Mouse (Mus musculus): ENCODE data around the gene Gm10135.

DNA sequence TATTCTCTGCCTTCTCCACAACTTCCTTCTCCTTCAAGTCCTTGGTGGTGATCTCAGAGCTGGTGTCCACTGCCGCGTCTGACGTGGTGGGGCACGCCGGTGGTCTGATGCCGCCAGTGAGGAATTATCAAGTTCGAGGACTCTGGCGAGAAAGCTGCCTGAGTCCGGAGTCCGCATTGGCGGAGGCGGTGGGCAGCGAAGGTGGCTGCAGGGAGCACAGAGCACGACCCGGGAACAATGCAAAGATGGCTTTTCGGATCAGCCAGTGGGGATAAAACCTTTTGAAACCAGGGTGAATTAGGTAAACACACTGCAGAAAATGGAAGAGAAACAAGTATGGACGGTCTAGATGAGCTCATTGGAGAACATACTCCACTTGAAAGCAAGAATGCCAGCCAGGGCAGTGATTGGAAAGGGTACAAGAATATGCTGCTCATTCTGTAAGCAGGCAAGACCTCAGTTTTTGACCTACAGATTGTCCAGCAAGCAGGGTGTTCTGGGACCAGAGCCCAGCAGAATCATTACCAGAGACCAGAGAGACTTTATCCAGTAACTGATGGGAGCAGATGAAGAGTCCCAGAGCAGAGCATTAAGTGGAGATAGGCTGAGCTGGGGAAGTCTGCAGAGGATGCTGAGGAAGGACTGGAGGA is 41.4 kb downstream of the Gm10135 start:
- TF ChIP-seq CTCF (IDR thresholded peaks at IDR 0.05; ENCODE audit: low read depth, low read length) (no peak), POLR2A (IDR thresholded peaks at IDR 0.05; ENCODE audit: insufficient read depth, low read length) (no peak)

Measured in ES-Bruce4 (cell line).